Mouse (Mus musculus) lung, postnatal 0 days (tissue): ENCODE measurements around the gene Gm37240. TPM values are rescaled to one million over a fixed set of nuclear protein-coding genes. Genes with fewer than 3 reads are reported as not detected.
A peak's percentile ranks its signal among the peaks of the same experiment; 100 is the strongest.

Experiments used
- ATAC-seq: fragments of 200-750 bp; cut with Nextera tagmentation; 2 replicates; pipeline ENCODE4 v1.8.0; 2017; ENCODE audit warnings: moderate library complexity
- DNase-seq: peaks from one replicate; pipeline ENCODE4 v3.0.0-alpha.2; 2016; ENCODE audit warnings: low spot score
- H3K27ac ChIP-seq: fragments of 300-500 bp; sonication (generic); 2 replicates; pipeline ENCODE4 v1.5.1; 2014; ENCODE audit warnings: antibody characterized with exemption, mild to moderate bottlenecking, low read length, mixed read lengths
- H3K27me3 ChIP-seq: fragments of 300-500 bp; sonication (generic); replicated peaks from 2 replicates; pipeline ENCODE4 v1.6.1; 2014; ENCODE audit warnings: low read length, mixed read lengths; ENCODE audit not compliant: insufficient read depth
- H3K36me3 ChIP-seq: fragments of 300-500 bp; sonication (generic); 2 replicates; pipeline ENCODE4 v1.6.1; 2014; ENCODE audit warnings: low read length, mixed read lengths; ENCODE audit not compliant: insufficient read depth
- H3K4me1 ChIP-seq: fragments of 300-500 bp; sonication (generic); 2 replicates; pipeline ENCODE4 v1.6.1; 2014; ENCODE audit warnings: antibody characterized with exemption, low read depth, low read length, mixed read lengths; ENCODE audit not compliant: insufficient read depth
- H3K4me2 ChIP-seq: fragments of 300-500 bp; sonication (generic); replicated peaks from 2 replicates; pipeline ENCODE4 v1.6.1; 2014; ENCODE audit warnings: low read depth, mild to moderate bottlenecking, low read length, moderate library complexity, mixed read lengths
- H3K4me3 ChIP-seq: fragments of 300-500 bp; sonication (generic); 2 replicates; pipeline ENCODE4 v1.5.1; 2014; ENCODE audit warnings: low read depth, low read length
- H3K9ac ChIP-seq: fragments of 300-500 bp; sonication (generic); replicated peaks from 2 replicates; pipeline ENCODE4 v1.6.1; 2014; ENCODE audit warnings: low read depth, mild to moderate bottlenecking
- H3K9me3 ChIP-seq: fragments of 300-500 bp; sonication (generic); 2 replicates; pipeline ENCODE4 v1.6.1; 2016; ENCODE audit warnings: low read length, mixed read lengths
- CTCF ChIP-seq: IDR thresholded peaks from 2 replicates; pipeline ENCODE4 v1.5.1; 2016; ENCODE audit warnings: antibody characterized with exemption, mild to moderate bottlenecking
- EP300 ChIP-seq: IDR thresholded peaks from 2 replicates; pipeline ENCODE4 v1.6.1; 2016; ENCODE audit warnings: antibody characterized with exemption, mild to moderate bottlenecking, control low read depth
- WGBS: fragments of 180-500 bp; shearing (Covaris S2); extraction: QIAGEN DNeasy Blood & Tissue Kit; methylation state at CpG from one replicate; pipeline ENCODE4 v1.1.7; 2014; 5-methylcytosine and 5-hydroxymethylcytosine counted together
- polyA plus RNA-seq: library from polyadenylated mRNA; unstranded; fragments of >200 nt; fragmentation: Nextera tagmentation; extraction: Ambion mirVana; gene quantifications from 2 replicates; pipeline ENCODE4 v1.2.1, GENCODE M21; 2015

Gene Gm37240
- polyA plus RNA-seq, 1 experiment from 2014 or later, result 8.9 TPM

- no peaks in the 10 kb centered on the region for H3K27me3 ChIP-seq
- TF ChIP-seq EP300 (no peak), CTCF (no peak)
- ATAC-seq, result no peak
- 86% methylated on average over 6 of the region's 6 CpGs for WGBS
- DNase-seq, result no peak
- no peak overlapping the region for H3K4me3 ChIP-seq
- H3K36me3 ChIP-seq, result no peaks in the 10 kb centered on the region
- no peaks in the 10 kb centered on the region for H3K9me3 ChIP-seq
- H3K9ac ChIP-seq, result no peak overlapping the region
- no peak overlapping the region for H3K4me2 ChIP-seq
- no peaks in the 10 kb centered on the region for H3K4me1 ChIP-seq
- H3K27ac ChIP-seq, result no peak overlapping the region
Measured at GRCm38 (mm10) chr3:85914806-85915205, 27.5 kb upstream of the Gm37240 start.

- ATAC-seq (no peak), DNase-seq (no peak)
- H3K9ac ChIP-seq, result no peak overlapping the region
- WGBS, result 73% methylated on average over 7 of the region's 7 CpGs
- H3K4me3 ChIP-seq, result no peak overlapping the region
- H3K4me2 ChIP-seq, result no peak overlapping the region
- H3K9me3 ChIP-seq, result no peaks in the 10 kb centered on the region
- no peak for TF ChIP-seq CTCF
- TF ChIP-seq EP300, result no peak
- no peaks in the 10 kb centered on the region for H3K27me3 ChIP-seq
- H3K4me1 ChIP-seq, result no peaks in the 10 kb centered on the region
- H3K36me3 ChIP-seq, result no peaks in the 10 kb centered on the region
- no peak overlapping the region for H3K27ac ChIP-seq
Measured at GRCm38 (mm10) chr3:85907136-85907535, 19.8 kb upstream of the Gm37240 start.

GRCm38 (mm10) chr3:85904371-85904770, 17.1 kb upstream of the Gm37240 start:
- H3K4me2 ChIP-seq, result no peak overlapping the region
- H3K36me3 ChIP-seq, result no peaks in the 10 kb centered on the region
- no peaks in the 10 kb centered on the region for H3K9me3 ChIP-seq
- no peak for TF ChIP-seq CTCF
- no peak for TF ChIP-seq EP300
- no peak overlapping the region for H3K4me3 ChIP-seq
- ATAC-seq (no peak), DNase-seq (no peak)
- no peak overlapping the region for H3K27ac ChIP-seq
- no peak overlapping the region for H3K9ac ChIP-seq
- H3K27me3 ChIP-seq, result no peaks in the 10 kb centered on the region
- H3K4me1 ChIP-seq, result no peaks in the 10 kb centered on the region

- H3K27ac ChIP-seq, result no peak overlapping the region
- no peaks in the 10 kb centered on the region for H3K27me3 ChIP-seq
- H3K4me2 ChIP-seq, result no peak overlapping the region
- 86% methylated on average over 5 of the region's 5 CpGs for WGBS
- no peaks in the 10 kb centered on the region for H3K36me3 ChIP-seq
- ATAC-seq (no peak), DNase-seq (no peak)
- no peak for TF ChIP-seq CTCF
- no peak for TF ChIP-seq EP300
- H3K4me1 ChIP-seq, result no peaks in the 10 kb centered on the region
- no peak overlapping the region for H3K9ac ChIP-seq
- H3K4me3 ChIP-seq, result no peak overlapping the region
- no peaks in the 10 kb centered on the region for H3K9me3 ChIP-seq
Measured at GRCm38 (mm10) chr3:85895020-85895419, 7.7 kb upstream of the Gm37240 start.

GRCm38 (mm10) chr3:85891571-85891970, 4.3 kb upstream of the Gm37240 start:
- no peak for DNase-seq
- no peaks in the 10 kb centered on the region for H3K27me3 ChIP-seq
- H3K9ac ChIP-seq, result no peak overlapping the region
- H3K27ac ChIP-seq, result no peak overlapping the region
- WGBS, result 42% methylated on average over 1 of the region's 1 CpGs
- H3K9me3 ChIP-seq, result no peaks in the 10 kb centered on the region
- no peaks in the 10 kb centered on the region for H3K4me1 ChIP-seq
- ATAC-seq, result no peak
- H3K36me3 ChIP-seq, result no peaks in the 10 kb centered on the region
- H3K4me3 ChIP-seq, result no peak overlapping the region
- no peak overlapping the region for H3K4me2 ChIP-seq
- TF ChIP-seq CTCF, result no peak
- TF ChIP-seq EP300, result no peak

GRCm38 (mm10) chr3:85888221-85888671, 928 bp upstream of the Gm37240 start:
- Histone ChIP-seq H3K4me2 (peak overlapping the region; percentile 76), H3K27ac (peak overlapping the region; percentile 66), H3K36me3 (no peaks in the 10 kb centered on the region), H3K9me3 (no peaks in the 10 kb centered on the region), H3K4me1 (no peaks in the 10 kb centered on the region), H3K9ac (no peak overlapping the region), H3K4me3 (peak overlapping the region; percentile 50), H3K27me3 (no peaks in the 10 kb centered on the region)
- ATAC-seq (peak; percentile 54), DNase-seq (peak; percentile 70)
- TF ChIP-seq EP300, result peak; percentile 56; the same call in 1 of the 2 replicates
- peak; percentile 20 for TF ChIP-seq CTCF
- 7% methylated on average over 11 of the region's 11 CpGs for WGBS
